Mouse (Mus musculus): Measurements from ENCODE around the gene Casq1. TPM values are rescaled to one million over a fixed set of nuclear protein-coding genes. Genes with fewer than 3 reads are reported as not detected.

Casq1 gene
- polyA plus RNA-seq, 1 experiment from 2014 or later = 53.9 TPM

- H3K27ac ChIP-seq (ENCODE audit: low read length) = peak overlapping the region; percentile 43; the same call in 1 of the 2 replicates
- peak overlapping the region; percentile 5 for H3K4me2 ChIP-seq (ENCODE audit: low read depth, low read length)
- no peak for ATAC-seq (ENCODE audit: insufficient read depth, low FRiP score)
- peaks cover 67% of the 10 kb centered on the region for H3K4me1 ChIP-seq (ENCODE audit: control insufficient read depth, insufficient read depth, low read length)
- H3K27me3 ChIP-seq (ENCODE audit: control insufficient read depth, insufficient read depth, low read length) = no peaks in the 10 kb centered on the region
- no peak overlapping the region for H3K4me3 ChIP-seq (replicated peaks; ENCODE audit: low read length)
- H3K36me3 ChIP-seq (ENCODE audit: control insufficient read depth, insufficient read depth, low read length) = peaks cover 8% of the 10 kb centered on the region; the same call in 1 of the 2 replicates
- peak overlapping the region; percentile 24 for H3K9ac ChIP-seq (ENCODE audit: low read length)
- no peaks in the 10 kb centered on the region for H3K9me3 ChIP-seq (replicated peaks; ENCODE audit: control insufficient read depth, low read length)
- 26% methylated on average over 14 of the region's 14 CpGs for WGBS
Measured at GRCm38 (mm10) chr1:172201967-172202880, 17.4 kb downstream of the Casq1 start.

DNA sequence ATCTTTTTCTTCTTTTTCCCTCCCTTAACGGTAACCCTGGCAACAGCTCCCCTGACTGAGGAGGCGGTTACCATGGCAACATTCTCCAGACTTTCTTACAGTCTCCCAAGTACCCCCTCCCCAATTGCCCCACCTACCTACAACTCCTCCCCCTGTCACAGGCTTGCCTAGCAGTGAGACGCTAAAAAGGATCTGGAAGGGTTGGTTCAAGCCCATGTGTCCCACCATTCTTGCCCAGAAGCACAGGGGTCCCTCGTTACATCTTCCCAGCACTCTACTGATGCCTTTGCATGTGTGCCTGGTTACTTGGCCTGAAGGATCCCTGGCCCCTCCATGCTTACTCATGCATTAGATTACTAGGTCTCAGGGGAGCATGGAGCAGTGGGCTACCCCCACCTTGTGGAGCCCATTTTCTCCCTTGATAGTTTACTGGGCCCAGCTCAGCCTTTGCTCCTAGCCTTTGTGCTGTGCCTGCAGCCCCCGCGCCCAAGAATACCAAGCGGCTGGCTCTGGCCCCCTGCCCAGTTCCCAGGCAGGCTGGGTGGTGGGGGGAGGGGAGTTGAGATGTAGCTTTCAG is 18.7 kb downstream of the Casq1 start:
- H3K4me3 ChIP-seq (replicated peaks; ENCODE audit: low read length) = no peak overlapping the region
- H3K27ac ChIP-seq (ENCODE audit: low read length) = peak overlapping the region; percentile 17; the same call in 1 of the 2 replicates
- H3K4me1 ChIP-seq (ENCODE audit: control insufficient read depth, insufficient read depth, low read length) = peaks cover 61% of the 10 kb centered on the region
- ATAC-seq (ENCODE audit: insufficient read depth, low FRiP score) = 0 out of 2 replicates have a peak, but pooled peaks have one; percentile 13
- no peaks in the 10 kb centered on the region for H3K27me3 ChIP-seq (ENCODE audit: control insufficient read depth, insufficient read depth, low read length)
- H3K36me3 ChIP-seq (ENCODE audit: control insufficient read depth, insufficient read depth, low read length) = peaks cover 13% of the 10 kb centered on the region; the same call in 1 of the 2 replicates
- WGBS = 45% methylated on average over 7 of the region's 7 CpGs
- no peaks in the 10 kb centered on the region for H3K9me3 ChIP-seq (replicated peaks; ENCODE audit: control insufficient read depth, low read length)
- 0 out of 2 replicates have a peak overlapping the region, but pooled peaks have one; percentile 19 for H3K9ac ChIP-seq (ENCODE audit: low read length)
- no peak overlapping the region for H3K4me2 ChIP-seq (ENCODE audit: low read depth, low read length)

DNA sequence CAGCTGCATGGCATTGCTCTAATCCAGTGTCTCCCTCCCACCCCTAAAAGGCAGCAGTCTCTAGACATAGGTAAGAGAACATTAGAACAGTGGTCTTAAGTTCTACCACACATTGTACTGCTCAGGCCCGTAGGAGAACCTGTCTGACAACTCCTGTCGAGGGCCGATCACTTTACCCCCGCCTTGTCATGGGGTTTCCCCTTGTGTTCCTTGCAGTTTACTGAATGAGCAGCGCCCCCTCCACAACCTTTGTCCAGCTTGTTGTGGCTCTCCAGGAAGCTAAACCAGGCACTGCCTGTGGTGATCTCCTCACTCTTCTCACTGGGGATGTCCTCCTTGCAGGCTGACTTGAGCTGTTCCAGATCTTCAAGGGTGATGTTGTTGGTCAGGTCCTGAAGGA is 19.5 kb downstream of the Casq1 start:
- peak overlapping the region; percentile 25; the same call in 1 of the 2 replicates for H3K27ac ChIP-seq (ENCODE audit: low read length)
- peaks cover 53% of the 10 kb centered on the region for H3K4me1 ChIP-seq (ENCODE audit: control insufficient read depth, insufficient read depth, low read length)
- 67% methylated on average over 5 of the region's 5 CpGs for WGBS
- H3K36me3 ChIP-seq (ENCODE audit: control insufficient read depth, insufficient read depth, low read length) = peaks cover 17% of the 10 kb centered on the region; the same call in 1 of the 2 replicates
- no peaks in the 10 kb centered on the region for H3K9me3 ChIP-seq (replicated peaks; ENCODE audit: control insufficient read depth, low read length)
- H3K4me2 ChIP-seq (ENCODE audit: low read depth, low read length) = no peak overlapping the region
- H3K4me3 ChIP-seq (replicated peaks; ENCODE audit: low read length) = no peak overlapping the region
- ATAC-seq (ENCODE audit: insufficient read depth, low FRiP score) = peak; percentile 25; the same call in 1 of the 2 replicates
- H3K9ac ChIP-seq (ENCODE audit: low read length) = no peak overlapping the region
- H3K27me3 ChIP-seq (ENCODE audit: control insufficient read depth, insufficient read depth, low read length) = no peaks in the 10 kb centered on the region

DNA sequence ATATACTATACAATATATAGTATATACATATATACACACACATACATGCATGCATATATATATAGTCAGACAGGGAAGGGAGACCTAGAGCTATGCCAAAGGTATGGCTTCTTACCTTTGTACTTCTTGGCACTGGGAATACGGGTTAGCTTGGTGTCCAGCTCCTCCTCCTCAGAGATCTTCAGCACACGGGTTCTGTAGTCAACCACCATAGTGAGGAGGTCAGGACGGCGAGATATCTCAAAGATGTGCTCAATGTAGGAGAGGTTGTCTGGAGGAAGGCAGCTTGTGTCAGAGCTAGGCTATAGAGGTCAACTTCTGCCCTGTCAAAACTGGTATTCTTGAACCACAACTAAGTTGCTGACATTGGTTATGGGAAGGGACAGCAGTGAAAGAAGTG is 20.7 kb downstream of the Casq1 start:
- 94% methylated on average over 4 of the region's 4 CpGs for WGBS
- Histone ChIP-seq H3K4me3 (replicated peaks; ENCODE audit: low read length) (no peak overlapping the region), H3K9ac (ENCODE audit: low read length) (no peak overlapping the region), H3K9me3 (replicated peaks; ENCODE audit: control insufficient read depth, low read length) (no peaks in the 10 kb centered on the region), H3K4me2 (ENCODE audit: low read depth, low read length) (no peak overlapping the region), H3K27ac (ENCODE audit: low read length) (no peak overlapping the region), H3K4me1 (ENCODE audit: control insufficient read depth, insufficient read depth, low read length) (peaks cover 42% of the 10 kb centered on the region), H3K27me3 (ENCODE audit: control insufficient read depth, insufficient read depth, low read length) (no peaks in the 10 kb centered on the region), H3K36me3 (ENCODE audit: control insufficient read depth, insufficient read depth, low read length) (peaks cover 22% of the 10 kb centered on the region; the same call in 1 of the 2 replicates)
- no peak for ATAC-seq (ENCODE audit: insufficient read depth, low FRiP score)

DNA sequence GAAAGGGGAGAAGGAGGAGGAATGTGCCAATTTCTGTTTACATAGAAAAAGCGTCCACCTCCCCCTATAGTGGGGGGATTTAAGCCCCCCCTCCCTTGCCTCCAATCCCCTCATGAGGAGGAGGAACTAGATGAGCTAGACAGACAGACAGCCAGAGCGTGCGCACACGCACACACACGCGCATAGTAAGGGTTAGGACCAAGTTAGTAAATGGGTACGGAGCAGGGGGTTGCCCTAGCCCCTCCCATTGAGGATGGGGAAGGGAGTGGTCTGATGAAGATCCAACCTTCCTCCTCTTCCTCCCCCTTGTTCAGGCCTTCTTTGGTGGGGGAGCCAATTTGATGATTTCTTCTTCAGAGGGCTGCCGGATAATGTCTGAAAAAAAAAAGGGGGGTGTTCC is 21.4 kb downstream of the Casq1 start:
- peaks cover 26% of the 10 kb centered on the region; the same call in 1 of the 2 replicates for H3K36me3 ChIP-seq (ENCODE audit: control insufficient read depth, insufficient read depth, low read length)
- 88% methylated on average over 8 of the region's 8 CpGs for WGBS
- no peak for ATAC-seq (ENCODE audit: insufficient read depth, low FRiP score)
- H3K9ac ChIP-seq (ENCODE audit: low read length) = no peak overlapping the region
- H3K9me3 ChIP-seq (replicated peaks; ENCODE audit: control insufficient read depth, low read length) = no peaks in the 10 kb centered on the region
- H3K27ac ChIP-seq (ENCODE audit: low read length) = no peak overlapping the region
- H3K27me3 ChIP-seq (ENCODE audit: control insufficient read depth, insufficient read depth, low read length) = no peaks in the 10 kb centered on the region
- H3K4me2 ChIP-seq (ENCODE audit: low read depth, low read length) = no peak overlapping the region
- H3K4me3 ChIP-seq (replicated peaks; ENCODE audit: low read length) = no peak overlapping the region
- peaks cover 36% of the 10 kb centered on the region for H3K4me1 ChIP-seq (ENCODE audit: control insufficient read depth, insufficient read depth, low read length)

DNA sequence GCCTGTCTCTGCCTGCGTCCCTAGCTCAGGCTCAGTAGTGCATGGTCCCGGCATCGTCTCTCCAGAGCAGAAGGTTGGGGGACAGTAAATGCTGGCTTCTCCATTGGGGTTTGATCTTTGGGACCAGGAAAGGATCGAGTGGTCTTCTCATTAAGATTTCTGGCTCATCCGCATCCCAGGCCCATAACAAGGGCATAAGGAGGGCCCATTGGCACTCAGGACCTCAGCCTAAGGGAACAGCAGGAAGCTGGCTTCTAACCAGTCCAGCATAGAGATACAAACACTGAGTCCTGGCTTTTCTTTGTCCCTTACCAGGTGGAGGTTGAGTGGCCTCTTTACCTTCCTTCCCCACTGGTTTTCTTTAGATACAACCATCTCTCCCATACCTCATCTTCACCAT is 21.8 kb downstream of the Casq1 start:
- 77% methylated on average over 5 of the region's 5 CpGs for WGBS
- ATAC-seq (ENCODE audit: insufficient read depth, low FRiP score) = no peak
- peaks cover 26% of the 10 kb centered on the region; the same call in 1 of the 2 replicates for H3K36me3 ChIP-seq (ENCODE audit: control insufficient read depth, insufficient read depth, low read length)
- H3K27ac ChIP-seq (ENCODE audit: low read length) = no peak overlapping the region
- no peaks in the 10 kb centered on the region for H3K27me3 ChIP-seq (ENCODE audit: control insufficient read depth, insufficient read depth, low read length)
- no peak overlapping the region for H3K4me2 ChIP-seq (ENCODE audit: low read depth, low read length)
- H3K9me3 ChIP-seq (replicated peaks; ENCODE audit: control insufficient read depth, low read length) = no peaks in the 10 kb centered on the region
- H3K4me3 ChIP-seq (replicated peaks; ENCODE audit: low read length) = no peak overlapping the region
- H3K9ac ChIP-seq (ENCODE audit: low read length) = no peak overlapping the region
- peaks cover 31% of the 10 kb centered on the region for H3K4me1 ChIP-seq (ENCODE audit: control insufficient read depth, insufficient read depth, low read length)

DNA sequence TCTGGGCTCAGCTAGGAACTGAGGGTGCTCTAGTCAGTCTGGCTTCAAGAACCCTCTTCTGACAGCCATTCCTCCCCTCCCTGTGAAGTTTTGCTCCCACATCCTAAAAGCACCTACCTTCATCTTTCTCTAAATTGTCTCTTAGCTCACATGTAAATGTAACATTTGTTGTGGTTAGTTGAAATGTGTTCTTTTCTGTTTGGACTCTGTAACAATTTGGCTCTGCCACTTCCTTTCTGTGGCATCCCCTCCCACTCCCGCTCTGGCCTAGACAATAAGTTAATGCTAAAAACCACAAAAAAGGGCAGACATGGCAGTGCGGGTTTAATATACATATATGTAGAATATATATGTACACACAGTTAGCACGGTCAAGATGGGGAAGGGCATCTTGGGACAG is 22.5 kb downstream of the Casq1 start:
- no peaks in the 10 kb centered on the region for H3K9me3 ChIP-seq (replicated peaks; ENCODE audit: control insufficient read depth, low read length)
- H3K4me3 ChIP-seq (replicated peaks; ENCODE audit: low read length) = no peak overlapping the region
- no peak overlapping the region for H3K27ac ChIP-seq (ENCODE audit: low read length)
- H3K4me1 ChIP-seq (ENCODE audit: control insufficient read depth, insufficient read depth, low read length) = peaks cover 24% of the 10 kb centered on the region
- no peak overlapping the region for H3K4me2 ChIP-seq (ENCODE audit: low read depth, low read length)
- H3K27me3 ChIP-seq (ENCODE audit: control insufficient read depth, insufficient read depth, low read length) = no peaks in the 10 kb centered on the region
- no peak overlapping the region for H3K9ac ChIP-seq (ENCODE audit: low read length)
- no peak for ATAC-seq (ENCODE audit: insufficient read depth, low FRiP score)
- WGBS = 85% methylated on average over 3 of the region's 3 CpGs
- peaks cover 26% of the 10 kb centered on the region; the same call in 1 of the 2 replicates for H3K36me3 ChIP-seq (ENCODE audit: control insufficient read depth, insufficient read depth, low read length)

DNA sequence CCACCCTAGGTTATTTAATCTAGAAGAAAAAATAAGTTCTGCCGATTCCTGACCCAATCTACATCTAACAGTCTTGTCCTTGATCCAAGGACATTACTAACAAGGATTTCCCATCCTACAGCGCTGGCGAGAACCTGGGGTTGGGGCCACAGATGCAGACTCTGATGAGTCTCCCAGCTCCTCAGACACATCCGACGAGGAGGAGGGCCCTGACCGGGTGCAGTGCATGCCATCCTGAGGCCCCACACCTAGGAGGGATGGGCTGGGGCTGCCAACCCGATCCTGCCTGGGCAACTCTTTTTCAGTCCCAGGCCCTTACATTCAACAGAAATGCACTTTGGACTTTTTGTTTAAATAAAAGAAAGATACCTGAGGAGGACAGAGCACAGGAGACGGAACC is 25.2 kb downstream of the Casq1 start:
- Histone ChIP-seq H3K4me3 (replicated peaks; ENCODE audit: low read length) (no peak overlapping the region), H3K4me2 (ENCODE audit: low read depth, low read length) (no peak overlapping the region), H3K27ac (ENCODE audit: low read length) (no peak overlapping the region; the same call in 1 of the 2 replicates), H3K27me3 (ENCODE audit: control insufficient read depth, insufficient read depth, low read length) (no peaks in the 10 kb centered on the region), H3K9me3 (replicated peaks; ENCODE audit: control insufficient read depth, low read length) (no peaks in the 10 kb centered on the region), H3K4me1 (ENCODE audit: control insufficient read depth, insufficient read depth, low read length) (no peaks in the 10 kb centered on the region), H3K36me3 (ENCODE audit: control insufficient read depth, insufficient read depth, low read length) (peaks cover 23% of the 10 kb centered on the region; the same call in 1 of the 2 replicates), H3K9ac (ENCODE audit: low read length) (no peak overlapping the region)
- no peak for ATAC-seq (ENCODE audit: insufficient read depth, low FRiP score)
- WGBS = 68% methylated on average over 8 of the region's 8 CpGs

GRCm38 (mm10) chr1:172192217-172192616 is 27.5 kb downstream of the Casq1 start:
- Histone ChIP-seq H3K27me3 (ENCODE audit: control insufficient read depth, insufficient read depth, low read length) (no peaks in the 10 kb centered on the region), H3K27ac (ENCODE audit: low read length) (no peak overlapping the region), H3K4me1 (ENCODE audit: control insufficient read depth, insufficient read depth, low read length) (no peaks in the 10 kb centered on the region), H3K4me3 (replicated peaks; ENCODE audit: low read length) (no peak overlapping the region), H3K9me3 (replicated peaks; ENCODE audit: control insufficient read depth, low read length) (no peaks in the 10 kb centered on the region), H3K9ac (ENCODE audit: low read length) (no peak overlapping the region), H3K36me3 (ENCODE audit: control insufficient read depth, insufficient read depth, low read length) (peaks cover 19% of the 10 kb centered on the region; the same call in 1 of the 2 replicates), H3K4me2 (ENCODE audit: low read depth, low read length) (no peak overlapping the region)
- 90% methylated on average over 3 of the region's 3 CpGs for WGBS
- no peak for ATAC-seq (ENCODE audit: insufficient read depth, low FRiP score)

Measured in stomach, embryonic 16.5 days (tissue).